Mouse (Mus musculus) liver, embryonic 15.5 days (tissue): ENCODE data around the gene Rsad2. TPM values are rescaled to one million over a fixed set of nuclear protein-coding genes. Genes with fewer than 3 reads are reported as not detected.

Experiments used
- ATAC-seq: fragments of 200-750 bp; cut with Nextera tagmentation; 2 replicates; pipeline ENCODE4 v1.8.0; 2017; ENCODE audit warnings: moderate number of reproducible peaks, mild to moderate bottlenecking, moderate library complexity; ENCODE audit not compliant: insufficient read depth
- H3K27ac ChIP-seq: fragments of 300-500 bp; sonication (generic); replicated peaks from 2 replicates; pipeline ENCODE4 v1.5.1; 2015; ENCODE audit warnings: mild to moderate bottlenecking, inconsistent platforms
- H3K27me3 ChIP-seq: fragments of 300-500 bp; sonication (generic); 2 replicates; pipeline ENCODE4 v1.6.1; 2015; ENCODE audit warnings: mild to moderate bottlenecking, inconsistent platforms
- H3K36me3 ChIP-seq: fragments of 300-500 bp; sonication (generic); replicated peaks from 2 replicates; pipeline ENCODE4 v1.6.1; 2015; ENCODE audit warnings: moderate library complexity, mild to moderate bottlenecking, inconsistent platforms
- H3K4me1 ChIP-seq: fragments of 300-500 bp; sonication (generic); replicated peaks from 2 replicates; pipeline ENCODE4 v1.6.1; 2015; ENCODE audit warnings: inconsistent platforms
- H3K4me2 ChIP-seq: fragments of 300-500 bp; sonication (generic); 2 replicates; pipeline ENCODE4 v1.6.1; 2015; ENCODE audit warnings: moderate library complexity, mild to moderate bottlenecking, inconsistent platforms
- H3K4me3 ChIP-seq: fragments of 300-500 bp; sonication (generic); replicated peaks from 2 replicates; pipeline ENCODE4 v1.5.1; 2015; ENCODE audit warnings: mild to moderate bottlenecking, inconsistent platforms
- H3K9ac ChIP-seq: fragments of 300-500 bp; sonication (generic); 2 replicates; pipeline ENCODE4 v1.6.1; 2015; ENCODE audit warnings: moderate library complexity, mild to moderate bottlenecking, inconsistent platforms
- H3K9me3 ChIP-seq: fragments of 300-500 bp; sonication (generic); replicated peaks from 2 replicates; pipeline ENCODE4 v1.6.1; 2016; ENCODE audit warnings: inconsistent platforms
- WGBS: fragments of 180-500 bp; shearing (Covaris S2); methylation state at CpG from one replicate; pipeline ENCODE4 v1.1.7; 2015; ENCODE audit warnings: mixed read lengths; ENCODE audit not compliant: insufficient replicate concordance; 5-methylcytosine and 5-hydroxymethylcytosine counted together
- microRNA-seq: library from miRNA; unstranded; fragments of <30 nt; microRNA quantifications from one replicate; pipeline ENCODE4, GENCODE M21; 2016
- polyA plus RNA-seq: library from polyadenylated mRNA; unstranded; fragments of >200 nt; fragmentation: Nextera tagmentation; extraction: Ambion mirVana; gene quantifications from 2 replicates; pipeline ENCODE4 v1.2.1, GENCODE M21; 2015

Gene Rsad2
- polyA plus RNA-seq, 1 experiment from 2014 or later, result 9.6 TPM

DNA sequence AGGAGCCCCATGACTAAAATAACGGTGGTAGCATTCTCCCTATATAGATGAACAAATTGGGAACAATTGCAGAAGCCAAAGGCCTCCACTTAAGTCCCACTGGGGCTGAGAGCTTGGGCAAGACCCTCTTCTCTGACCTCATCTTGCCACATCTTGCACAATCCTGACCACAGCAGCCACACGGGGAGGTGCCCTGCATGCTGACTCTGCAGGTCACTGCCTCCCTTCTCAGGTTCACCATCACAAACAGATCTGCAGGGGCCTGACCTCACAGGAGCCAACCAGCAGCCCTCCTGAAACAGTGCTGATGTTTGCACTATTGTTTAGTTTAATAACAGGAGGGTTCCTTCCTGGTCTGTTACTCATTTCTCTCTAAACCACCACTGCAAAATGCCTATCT is 57.7 kb downstream of the Rsad2 start:
- Histone ChIP-seq H3K9me3 (no peaks in the 10 kb centered on the region), H3K36me3 (no peaks in the 10 kb centered on the region), H3K27ac (no peak overlapping the region), H3K27me3 (no peaks in the 10 kb centered on the region), H3K4me2 (no peak overlapping the region), H3K9ac (no peak overlapping the region), H3K4me3 (no peak overlapping the region), H3K4me1 (no peaks in the 10 kb centered on the region; the same call in 1 of the 2 replicates)
- WGBS, result 8% methylated on average over 2 of the region's 2 CpGs
- ATAC-seq, result no peak; the same call in 1 of the 2 replicates

DNA sequence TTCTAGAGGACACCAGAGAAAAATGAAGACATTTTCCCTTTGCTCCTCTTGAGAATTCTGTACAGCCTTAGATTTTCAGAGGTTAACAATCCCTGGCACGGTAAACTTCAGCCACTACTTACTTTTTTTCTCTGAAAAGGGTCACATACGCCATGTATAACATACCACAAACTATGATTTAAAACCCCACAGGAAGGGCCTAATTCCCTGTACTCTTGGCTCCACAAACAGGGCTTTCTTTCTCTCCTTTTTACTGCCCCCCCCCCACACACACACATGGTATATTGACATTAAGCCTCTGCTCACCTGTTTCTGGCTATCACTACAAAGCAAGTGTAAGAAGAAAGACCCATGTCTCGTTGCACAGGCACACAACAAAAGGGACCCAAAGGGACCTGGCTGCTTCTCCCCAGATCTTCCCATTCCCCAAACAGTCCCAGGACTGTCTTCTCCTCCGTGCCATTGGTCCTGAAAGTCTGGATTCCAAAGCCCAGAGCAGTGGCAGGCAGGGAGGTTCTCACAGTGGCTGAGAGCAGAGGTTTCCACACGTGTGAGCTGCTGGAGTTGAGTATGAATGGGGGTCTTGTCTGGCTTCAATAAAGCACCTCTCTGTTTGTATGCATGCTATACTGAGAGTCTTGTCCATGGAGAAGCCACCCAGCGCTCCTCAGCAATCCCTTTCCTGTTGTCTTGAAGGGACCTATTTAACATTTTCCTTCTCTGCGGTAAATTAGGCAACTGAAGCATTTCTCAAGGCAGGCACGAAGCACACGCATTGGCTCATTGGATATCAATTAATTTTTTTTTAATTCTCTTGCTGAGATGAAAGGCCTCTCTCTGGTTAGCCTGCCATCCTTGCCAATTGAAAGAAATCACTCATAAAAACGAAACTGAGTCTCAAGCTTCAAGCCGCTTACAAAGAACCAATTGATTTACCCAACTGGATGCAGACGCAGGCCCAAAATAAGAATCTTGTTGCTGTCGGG is 61.5 kb downstream of the Rsad2 start:
- 62% methylated on average over 13 of the region's 13 CpGs for WGBS
- no peak overlapping the region for H3K27ac ChIP-seq

DNA sequence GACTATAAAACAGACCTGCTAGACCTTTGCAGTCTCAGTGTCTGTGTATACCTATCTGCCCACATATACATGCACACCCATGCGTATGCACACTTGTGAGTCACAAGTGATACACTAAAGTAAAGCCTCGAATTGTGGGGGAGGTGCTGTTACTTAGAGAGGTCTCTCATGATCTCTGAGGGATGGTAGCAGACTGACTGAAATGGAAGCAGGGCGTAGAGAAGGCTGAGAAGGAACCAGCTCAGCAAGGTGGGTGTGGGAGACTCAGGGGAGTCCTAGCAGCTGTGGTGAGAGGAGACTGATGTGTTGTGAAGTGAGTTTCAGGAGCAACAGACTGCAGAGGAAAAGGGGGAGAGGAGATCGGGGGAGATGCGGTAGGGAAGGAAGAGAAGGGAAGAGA is 63.0 kb downstream of the Rsad2 start:
- Histone ChIP-seq H3K4me1 (no peaks in the 10 kb centered on the region), H3K4me3 (no peak overlapping the region), H3K27me3 (no peaks in the 10 kb centered on the region), H3K9ac (no peak overlapping the region), H3K9me3 (no peaks in the 10 kb centered on the region), H3K27ac (no peak overlapping the region), H3K4me2 (no peak overlapping the region), H3K36me3 (no peaks in the 10 kb centered on the region)
- no peak for ATAC-seq
- 55% methylated on average over 5 of the region's 5 CpGs for WGBS

More for the DNA sequence above, 61.5 kb downstream of the Rsad2 start:
- no peak overlapping the region for H3K4me3 ChIP-seq
- no peaks in the 10 kb centered on the region for H3K27me3 ChIP-seq
- H3K9ac ChIP-seq, result no peak overlapping the region
- H3K4me1 ChIP-seq, result no peaks in the 10 kb centered on the region
- no peak for ATAC-seq
- no peak overlapping the region for H3K4me2 ChIP-seq
- H3K36me3 ChIP-seq, result no peaks in the 10 kb centered on the region
- no peaks in the 10 kb centered on the region for H3K9me3 ChIP-seq

Small RNA genes within 50 kb of the gene (microRNA-seq; reads per million reads assigned to microRNA genes)
- 22.3 reads per million, percentile 38 among the genes with 10 or more reads in this experiment for gene Mir6538

Other genes starting within 250 kb of the Rsad2 start
- gene Rnf144a, start 41.2 kb downstream of the Rsad2 start, polyA plus RNA-seq, result 2.6 and 3.6 TPM in 2 replicates
- 9.6 and 10.6 TPM in 2 replicates for gene Cmpk2, start 12.8 kb upstream of the Rsad2 start, polyA plus RNA-seq